ENCODE assay signal across 13 mouse cellular contexts in genomic region chr9:70318601-70319000, GRCm38 (mm10).
DNase-seq lines count a peak whose midpoint lies in the region; ATAC-seq and TF ChIP-seq lines count a peak whose summit lies in the region.
"Had no signal": no experiment of that assay in that cellular context is flagged by ENCODE, and none has a peak within 500 bp of the region (broad histone marks: within the 10 kb centered on the region; RNA-seq: fewer than 3 reads in every experiment).

No protein-coding gene starts in this region.

- TF ChIP-seq CTCF in liver, adult 2 months (IDR thresholded peaks at IDR 0.05; ENCODE audit: low read depth, low read length), result no peak
- TF ChIP-seq CTCF in stomach, postnatal 0 days (IDR thresholded peaks at IDR 0.05; ENCODE audit: low read depth), result no peak

- no peak for TF ChIP-seq EP300 in stomach, postnatal 0 days (optimal IDR thresholded peaks at IDR 0.05)

- TF ChIP-seq POLR2A in liver, adult 2 months (IDR thresholded peaks at IDR 0.05; ENCODE audit: extremely low read depth, insufficient read depth, low read length), result no peak

- no peaks in the 10 kb centered on the region for H3K79me2 ChIP-seq in liver, adult 2 months (ENCODE audit: control insufficient read depth, insufficient read depth, low read length)

- no peak overlapping the region for H3K9ac ChIP-seq in liver, adult 2 months (ENCODE audit: low read depth, low read length)
- no peak overlapping the region for H3K9ac ChIP-seq in liver, embryonic 12.5 days
- no peak overlapping the region for H3K9ac ChIP-seq in stomach, postnatal 0 days (ENCODE audit: low read length)
- H3K9ac ChIP-seq: embryonic facial prominence, embryonic 13.5 days; limb, embryonic 13.5 days had no signal

- WGBS in liver, adult 2 months, result 19% methylated on average over 3 of the region's 3 CpGs
- 49% methylated on average over 3 of the region's 3 CpGs for WGBS in liver, embryonic 12.5 days (ENCODE audit: insufficient replicate concordance)
- WGBS in stomach, postnatal 0 days, result 58% methylated on average over 3 of the region's 3 CpGs
- WGBS in hindbrain, embryonic 10.5 days, result 66% methylated on average over 3 of the region's 3 CpGs

- DNase-seq in liver, adult 2 months (ENCODE audit: extremely low read depth, low read depth, low spot score), result peak; percentile 91
- DNase-seq in fibroblast of lung, adult 2 months (ENCODE audit: low read depth), result peak; percentile 95
- DNase-seq in kidney, adult 9 months, result peak; percentile 77
- DNase-seq in stomach, postnatal 0 days (ENCODE audit: low spot score), result no peak
- DNase-seq in hindbrain, embryonic 10.5 days (ENCODE audit: low spot score), result no peak
- DNase-seq in layer of hippocampus, postnatal 36 days, result no peak
- DNase-seq: adrenal gland, postnatal 10 days; cerebellum, adult 9-10 months; spleen, adult 18-20 months had no signal

- H3K36me3 ChIP-seq in liver, adult 2 months (ENCODE audit: control insufficient read depth, insufficient read depth, low read length), result peaks cover 11% of the 10 kb centered on the region; the same call in 1 of the 2 replicates
- H3K36me3 ChIP-seq in liver, embryonic 12.5 days, result no peaks in the 10 kb centered on the region
- no peaks in the 10 kb centered on the region for H3K36me3 ChIP-seq in stomach, postnatal 0 days (ENCODE audit: control insufficient read depth, insufficient read depth, low read length)
- H3K36me3 ChIP-seq in hindbrain, embryonic 10.5 days, result 0 out of 2 replicates have a peak, but pooled peaks cover 1% of the 10 kb centered on the region

- no peak overlapping the region for H3K4me2 ChIP-seq in liver, embryonic 12.5 days
- H3K4me2 ChIP-seq in stomach, postnatal 0 days (replicated peaks; ENCODE audit: low read depth), result no peak overlapping the region
- H3K4me2 ChIP-seq: embryonic facial prominence, embryonic 13.5 days; limb, embryonic 13.5 days had no signal

- peak overlapping the region; percentile 25 for H3K27ac ChIP-seq in liver, adult 2 months (replicated peaks; ENCODE audit: insufficient read depth, low read depth, low read length)
- H3K27ac ChIP-seq in liver, embryonic 12.5 days, result no peak overlapping the region
- H3K27ac ChIP-seq in stomach, postnatal 0 days (replicated peaks), result no peak overlapping the region
- no peak overlapping the region for H3K27ac ChIP-seq in hindbrain, embryonic 10.5 days
- H3K27ac ChIP-seq: embryonic facial prominence, embryonic 13.5 days; limb, embryonic 13.5 days had no signal

- no peaks in the 10 kb centered on the region for H3K27me3 ChIP-seq in liver, adult 2 months (ENCODE audit: control insufficient read depth, insufficient read depth, low read length)
- no peaks in the 10 kb centered on the region for H3K27me3 ChIP-seq in liver, embryonic 12.5 days (replicated peaks)
- no peaks in the 10 kb centered on the region for H3K27me3 ChIP-seq in stomach, postnatal 0 days (ENCODE audit: control insufficient read depth, insufficient read depth, low read length)
- no peaks in the 10 kb centered on the region for H3K27me3 ChIP-seq in hindbrain, embryonic 10.5 days (ENCODE audit: insufficient read depth, poor library complexity, severe bottlenecking)
- H3K27me3 ChIP-seq: embryonic facial prominence, embryonic 13.5 days; limb, embryonic 13.5 days had no signal

- no peaks in the 10 kb centered on the region for H3K9me3 ChIP-seq in liver, embryonic 12.5 days (replicated peaks)
- H3K9me3 ChIP-seq in stomach, postnatal 0 days (ENCODE audit: control insufficient read depth, low read length), result no peaks in the 10 kb centered on the region
- H3K9me3 ChIP-seq in hindbrain, embryonic 10.5 days, result no peaks in the 10 kb centered on the region
- H3K9me3 ChIP-seq: embryonic facial prominence, embryonic 13.5 days; limb, embryonic 13.5 days had no signal

- H3K4me3 ChIP-seq in liver, adult 2 months (ENCODE audit: insufficient read depth, low read depth, low read length), result no peak overlapping the region
- no peak overlapping the region for H3K4me3 ChIP-seq in liver, embryonic 12.5 days
- no peak overlapping the region for H3K4me3 ChIP-seq in stomach, postnatal 0 days (ENCODE audit: low read depth, low read length)
- no peak overlapping the region for H3K4me3 ChIP-seq in hindbrain, embryonic 10.5 days
- H3K4me3 ChIP-seq: embryonic facial prominence, embryonic 13.5 days; limb, embryonic 13.5 days had no signal

- no peak for ATAC-seq in liver, embryonic 12.5 days
- ATAC-seq in stomach, postnatal 0 days (ENCODE audit: low FRiP score, low TSS enrichment), result peak; percentile 82
- ATAC-seq: midbrain, embryonic 16.5 days had no signal

- H3K4me1 ChIP-seq in liver, adult 2 months (ENCODE audit: control insufficient read depth, insufficient read depth, low read length), result peaks cover 12% of the 10 kb centered on the region
- no peaks in the 10 kb centered on the region for H3K4me1 ChIP-seq in liver, embryonic 12.5 days
- H3K4me1 ChIP-seq in stomach, postnatal 0 days (replicated peaks; ENCODE audit: control insufficient read depth, insufficient read depth), result no peaks in the 10 kb centered on the region
- no peaks in the 10 kb centered on the region for H3K4me1 ChIP-seq in hindbrain, embryonic 10.5 days (replicated peaks)

Comparison
In these comparisons a context has a peak if more than half of its experiments do, and no peak if none do; other contexts are left out.
1. DNase-seq: peak in liver, adult 2 months (single experiment), fibroblast of lung, adult 2 months (single experiment) and kidney, adult 9 months (single experiment); none in stomach, postnatal 0 days (single experiment), hindbrain, embryonic 10.5 days (single experiment) and layer of hippocampus, postnatal 36 days (0 of 2).